Mouse (Mus musculus) brain, embryonic 14.5 days (tissue): ENCODE results near the gene Naaladl2.

Experiments used
- CTCF ChIP-seq: fragments of 200-500 bp; IDR thresholded peaks from 2 replicates; pipeline ENCODE4 v1.5.1; 2012; ENCODE audit warnings: inconsistent platforms, mild to moderate bottlenecking, moderate library complexity, borderline replicate concordance; ENCODE audit not compliant: insufficient read depth, insufficient read length; ENCODE audit errors: extremely low read depth
- POLR2A ChIP-seq: fragments of 200-500 bp; IDR thresholded peaks from 2 replicates; pipeline ENCODE4 v1.6.1; 2012; ENCODE audit warnings: mild to moderate bottlenecking, inconsistent platforms, borderline replicate concordance; ENCODE audit not compliant: poor library complexity, insufficient read depth, insufficient read length, severe bottlenecking; ENCODE audit errors: extremely low read depth

- TF ChIP-seq POLR2A (no peak), CTCF (no peak)
Measured at GRCm38 (mm10) chr3:24630032-24630431, 514.0 kb downstream of the Naaladl2 start.
